Mouse (Mus musculus) lung, adult 18-20 months (tissue): ENCODE results near the gene Ccl22.

ENCODE experiments used
- DNase-seq, 2 experiments: peaks; one replicate each; pipeline ENCODE4 v3.0.0; 2022; ENCODE audit warnings: mixed read lengths in 2 of 2

The Ccl22 gene

DNA sequence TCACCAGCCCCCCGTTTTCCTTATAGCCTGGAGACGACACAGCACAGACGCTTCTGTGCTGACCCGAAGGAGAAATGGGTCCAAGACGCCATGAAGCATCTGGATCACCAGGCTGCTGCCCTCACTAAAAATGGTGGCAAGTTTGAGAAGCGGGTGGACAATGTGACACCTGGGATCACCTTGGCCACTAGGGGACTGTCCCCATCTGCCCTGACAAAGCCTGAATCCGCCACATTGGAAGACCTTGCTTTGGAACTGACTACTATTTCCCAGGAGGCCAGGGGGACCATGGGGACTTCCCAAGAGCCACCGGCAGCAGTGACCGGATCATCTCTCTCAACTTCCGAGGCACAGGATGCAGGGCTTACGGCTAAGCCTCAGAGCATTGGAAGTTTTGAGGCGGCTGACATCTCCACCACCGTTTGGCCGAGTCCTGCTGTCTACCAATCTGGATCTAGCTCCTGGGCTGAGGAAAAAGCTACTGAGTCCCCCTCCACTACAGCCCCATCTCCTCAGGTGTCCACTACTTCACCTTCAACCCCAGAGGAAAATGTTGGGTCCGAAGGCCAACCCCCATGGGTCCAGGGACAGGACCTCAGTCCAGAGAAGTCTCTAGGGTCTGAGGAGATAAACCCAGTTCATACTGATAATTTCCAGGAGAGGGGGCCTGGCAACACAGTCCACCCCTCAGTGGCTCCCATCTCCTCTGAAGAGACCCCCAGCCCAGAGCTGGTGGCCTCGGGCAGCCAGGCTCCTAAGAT, 34.3 kb downstream of the Ccl22 start:
- no peak for DNase-seq

DNA sequence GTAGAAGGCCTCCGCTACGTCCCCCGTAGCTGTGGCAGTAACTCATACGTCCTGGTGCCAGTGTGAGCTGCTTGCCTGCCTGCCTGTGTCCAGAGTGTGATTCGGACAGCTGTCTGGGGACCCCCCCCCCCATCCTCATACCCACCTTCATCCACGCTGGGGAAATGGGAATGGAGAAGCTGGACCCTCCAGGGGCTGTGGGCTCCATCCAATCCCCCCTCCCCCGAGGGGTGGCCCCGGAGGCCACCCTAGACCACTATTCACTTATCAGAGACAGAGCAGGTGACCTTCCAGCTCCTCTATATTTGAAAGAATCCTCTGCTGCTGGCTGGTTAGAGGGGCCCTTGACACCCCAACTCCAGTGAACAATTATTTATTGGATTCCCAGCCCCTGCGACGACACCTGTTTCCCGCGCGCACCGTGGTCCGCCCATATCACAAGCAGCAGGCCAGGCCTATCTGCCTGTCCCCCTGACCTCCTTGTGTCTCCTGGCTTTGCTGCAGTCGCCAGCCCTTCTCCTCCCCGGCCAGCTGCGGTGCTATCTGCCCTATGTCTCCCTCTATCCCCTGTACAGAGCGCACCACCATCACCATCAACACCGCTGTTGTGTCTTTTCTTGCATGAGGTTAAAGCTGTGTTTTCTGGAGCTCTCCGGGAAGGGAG, 35.2 kb downstream of the Ccl22 start:
- no peak for DNase-seq

DNA sequence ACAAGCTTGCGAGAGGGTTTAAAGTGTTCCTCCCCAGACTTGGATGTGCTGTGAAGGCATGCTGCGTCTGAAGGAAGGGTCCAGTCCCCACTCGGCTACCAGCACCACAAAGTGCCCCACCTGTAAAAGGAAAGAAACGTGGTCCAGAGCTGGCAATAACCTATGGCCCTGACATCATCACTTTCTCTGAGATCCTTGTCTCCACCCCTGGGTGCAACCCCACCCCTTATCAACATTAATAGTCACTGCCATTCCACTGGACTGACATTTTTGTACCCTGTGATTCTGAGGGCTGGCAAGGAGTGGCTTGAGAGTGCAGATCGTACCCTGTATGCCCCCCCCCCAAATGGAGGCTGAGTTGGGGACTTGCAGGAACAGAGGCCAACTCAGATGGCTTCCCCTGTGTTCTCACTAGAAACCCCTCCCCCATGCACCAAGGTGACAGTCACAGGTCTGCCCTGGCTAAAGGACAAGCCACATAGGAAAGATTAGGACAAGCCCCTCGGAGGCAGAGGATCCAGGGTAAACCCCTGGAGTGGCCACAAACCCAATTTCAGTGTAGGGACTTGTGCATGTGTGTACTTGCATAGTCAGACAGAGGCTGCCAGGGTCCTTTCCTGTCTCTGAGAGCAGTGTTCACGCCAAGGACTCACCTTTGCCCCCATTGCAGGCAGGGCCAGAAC, 35.9 kb downstream of the Ccl22 start:
- no peak for DNase-seq

DNA sequence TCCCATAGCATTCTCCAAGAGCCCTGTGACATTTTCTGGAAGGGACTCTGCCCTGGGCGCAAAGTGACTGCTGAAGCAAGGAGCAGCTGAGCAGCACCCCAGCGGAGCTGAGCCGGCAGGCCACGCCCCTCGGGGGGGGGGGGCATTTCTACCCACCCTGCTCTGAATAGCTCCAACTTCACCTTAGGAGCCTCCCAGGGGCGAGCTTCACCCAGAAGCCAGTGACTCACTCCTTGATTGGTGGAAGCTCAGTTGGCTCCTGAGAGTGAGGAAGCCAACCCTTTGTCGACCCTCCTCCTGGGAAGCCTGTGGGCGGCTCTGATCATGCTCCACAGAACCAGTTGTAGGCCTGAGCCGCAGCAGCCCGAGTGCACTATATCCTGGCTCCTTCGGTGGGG, 36.4 kb downstream of the Ccl22 start:
- DNase-seq, result peak in 1 of 2 experiments; percentile 28

DNA sequence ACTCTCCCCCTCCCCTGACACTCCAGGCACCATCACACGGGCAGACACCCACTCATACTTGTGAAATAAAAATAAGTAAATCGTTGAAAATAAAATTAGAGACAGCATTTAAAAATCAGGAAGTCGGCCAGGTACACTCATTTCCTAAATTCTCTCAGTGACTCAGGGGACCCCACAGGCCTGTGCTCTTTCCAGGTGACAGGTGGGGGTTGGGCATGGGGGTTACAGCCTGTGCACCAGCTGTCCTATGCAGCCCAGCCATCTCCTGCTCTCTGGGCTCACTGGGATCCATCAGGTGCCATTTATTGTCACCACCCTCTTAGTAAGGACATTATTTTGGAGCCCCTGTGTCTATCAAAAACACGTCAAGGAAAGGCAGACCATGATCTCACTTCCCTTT, 38.5 kb downstream of the Ccl22 start:
- DNase-seq, result no peak

DNA sequence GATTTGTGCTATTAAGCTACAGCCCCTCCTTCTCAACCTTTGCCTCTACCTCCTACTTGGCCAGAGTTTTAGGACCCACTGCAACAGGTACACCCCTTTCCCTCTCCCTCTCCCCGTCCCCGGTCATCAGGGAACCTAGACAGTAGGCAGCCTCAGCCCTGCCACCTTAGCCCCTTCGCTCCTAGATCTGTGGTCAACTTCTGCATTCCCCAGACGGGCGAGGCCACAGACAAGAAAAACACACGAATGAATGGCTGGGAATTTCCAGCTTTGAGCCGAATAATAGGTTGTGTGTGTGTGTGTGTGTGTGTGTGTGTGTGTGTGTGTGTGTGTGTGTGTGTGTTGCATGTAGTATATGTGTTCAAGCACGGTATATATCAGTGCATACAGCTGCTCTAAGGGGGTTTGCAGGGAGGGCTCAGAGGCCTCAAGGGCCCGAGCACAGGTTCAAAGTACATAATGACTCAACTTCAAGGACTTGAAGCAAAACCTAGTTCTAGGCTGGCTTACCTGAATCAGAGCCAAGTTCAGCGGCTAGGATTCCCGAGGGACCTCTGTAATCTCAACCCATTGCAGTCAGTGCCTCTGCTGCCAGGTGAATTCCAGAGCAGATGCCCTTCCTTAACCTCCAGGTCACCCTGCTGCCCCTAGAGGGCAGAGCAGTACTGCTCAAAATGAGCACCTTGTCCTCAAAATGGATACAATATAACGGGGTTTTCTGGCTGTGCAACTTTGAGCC, 40.0 kb downstream of the Ccl22 start:
- DNase-seq, result peak; percentile 80 to 85

DNA sequence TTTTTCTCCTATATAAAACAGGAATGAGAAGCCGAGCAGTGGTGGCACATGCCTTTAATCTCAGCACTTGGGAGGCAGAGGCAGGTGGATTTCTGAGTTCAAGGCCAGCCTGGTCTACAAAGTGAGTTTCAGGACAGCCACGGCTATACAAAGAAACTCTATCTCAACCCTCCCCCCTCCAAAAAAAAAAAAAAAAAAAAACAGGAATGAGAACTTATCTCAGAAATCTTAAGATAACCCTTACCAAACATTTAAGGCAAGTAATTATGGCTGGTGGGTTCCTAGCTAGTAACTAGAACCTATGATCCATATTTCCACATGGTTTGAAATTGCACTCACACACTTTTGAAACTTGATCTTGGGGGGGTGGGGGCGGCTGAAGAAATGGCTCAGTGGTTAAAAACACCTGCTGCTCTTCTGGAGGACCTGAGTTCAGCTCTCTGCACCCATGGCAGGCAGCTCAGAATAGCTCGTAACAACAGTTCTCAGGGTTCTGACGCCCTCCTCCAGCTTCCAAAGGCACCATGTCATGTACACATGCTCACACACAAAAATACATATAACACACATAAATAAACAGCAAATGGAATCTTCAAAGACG, 40.7 kb downstream of the Ccl22 start:
- no peak for DNase-seq

DNA sequence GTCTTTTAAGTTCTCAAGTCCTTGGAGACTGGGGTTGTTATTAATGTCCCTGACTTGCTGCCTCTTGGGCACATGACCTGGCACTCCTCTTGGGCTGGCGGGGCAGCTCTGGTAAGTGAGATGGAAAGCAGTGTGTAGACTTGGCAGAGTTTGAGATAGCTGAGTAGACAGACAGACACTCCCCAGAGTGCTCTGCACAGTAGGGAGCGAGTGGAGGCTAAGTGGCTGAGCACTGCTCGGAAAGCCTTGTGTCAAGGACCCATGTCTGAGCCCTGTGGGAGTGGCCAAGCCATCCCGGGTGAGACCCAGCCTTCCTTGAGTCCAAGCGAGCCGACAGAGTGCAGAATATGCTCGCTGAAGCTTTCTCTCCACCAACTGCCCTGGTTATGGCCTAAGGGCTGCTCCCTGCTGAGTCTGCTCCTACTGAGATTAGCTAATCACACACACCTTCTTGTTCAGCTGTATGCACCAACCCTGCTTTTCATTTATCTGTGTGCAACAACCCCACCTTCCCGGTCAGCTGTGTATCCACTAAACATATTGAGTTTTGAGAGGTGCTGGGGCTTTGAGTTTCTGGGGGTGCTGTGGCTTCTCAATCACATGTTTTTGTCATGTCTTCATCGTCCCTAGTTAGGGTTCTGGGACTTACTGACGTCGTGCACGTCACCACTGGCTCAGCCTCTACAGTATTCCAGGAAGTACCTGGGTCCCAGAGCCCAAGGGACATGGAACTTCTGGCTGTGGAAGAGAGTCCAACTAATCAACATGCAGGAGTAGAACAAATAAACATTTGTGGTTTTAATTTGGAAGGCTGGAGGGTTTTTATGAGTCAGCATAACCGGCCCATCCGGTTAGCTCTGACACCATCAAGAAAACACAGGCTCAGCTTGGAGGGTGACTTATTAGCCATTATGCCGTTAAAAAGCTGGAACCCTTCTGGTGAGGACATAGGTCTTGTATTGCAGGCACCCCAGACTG, 42.4 kb downstream of the Ccl22 start:
- DNase-seq, result peak; percentile 67 to 73

DNA sequence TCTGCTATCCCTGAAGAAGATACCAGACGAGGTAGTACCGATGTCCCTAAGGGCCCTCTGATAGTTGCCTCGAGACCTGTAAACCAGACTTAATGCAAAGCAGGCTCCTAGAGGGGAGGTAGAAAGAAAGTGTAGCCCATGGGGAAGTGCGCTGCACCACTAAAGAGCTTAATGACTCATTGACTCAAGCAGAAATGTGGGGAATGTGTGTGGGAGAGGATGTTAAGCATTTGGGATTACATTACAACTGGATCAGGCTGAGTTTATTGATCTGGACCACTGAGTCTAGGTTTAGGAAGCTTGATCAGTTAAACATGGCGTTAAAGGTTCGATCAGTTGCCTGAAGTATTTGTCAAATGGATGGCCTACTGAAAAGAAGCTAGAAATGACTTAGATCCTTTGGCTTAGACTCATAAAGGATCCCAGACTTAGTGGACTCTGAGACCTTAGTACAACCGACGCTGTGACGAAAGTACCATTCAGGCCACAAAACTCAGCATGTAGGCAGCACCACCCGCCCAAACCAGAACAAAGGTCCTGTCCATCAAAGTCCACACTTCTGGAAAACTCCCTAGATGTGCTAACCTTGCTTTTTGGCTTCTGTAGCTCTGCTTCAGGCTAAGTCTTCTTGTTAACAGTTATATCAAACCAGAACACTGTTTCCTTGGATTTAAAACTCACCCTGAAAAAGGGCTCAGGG, 44.0 kb downstream of the Ccl22 start:
- no peak for DNase-seq

DNA sequence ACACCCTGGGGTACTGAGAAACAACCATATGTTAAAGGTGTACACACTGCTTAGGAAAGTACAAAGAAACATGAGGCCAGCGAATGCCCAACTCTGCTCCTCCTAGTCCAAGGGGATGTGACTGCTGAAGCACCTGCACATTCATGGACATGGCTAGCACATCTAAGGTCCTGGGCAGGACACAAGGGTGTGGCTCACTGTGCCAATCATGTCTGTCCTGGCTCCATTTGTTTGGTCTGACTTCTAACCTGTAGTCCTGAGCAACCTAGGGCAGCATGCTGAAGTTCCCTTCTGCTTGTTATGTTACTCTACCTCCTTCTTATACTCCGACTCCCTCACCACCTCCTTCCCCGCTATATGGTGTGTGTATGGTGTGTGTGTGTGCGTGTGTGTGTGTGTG, 49.0 kb downstream of the Ccl22 start:
- no peak for DNase-seq

DNA sequence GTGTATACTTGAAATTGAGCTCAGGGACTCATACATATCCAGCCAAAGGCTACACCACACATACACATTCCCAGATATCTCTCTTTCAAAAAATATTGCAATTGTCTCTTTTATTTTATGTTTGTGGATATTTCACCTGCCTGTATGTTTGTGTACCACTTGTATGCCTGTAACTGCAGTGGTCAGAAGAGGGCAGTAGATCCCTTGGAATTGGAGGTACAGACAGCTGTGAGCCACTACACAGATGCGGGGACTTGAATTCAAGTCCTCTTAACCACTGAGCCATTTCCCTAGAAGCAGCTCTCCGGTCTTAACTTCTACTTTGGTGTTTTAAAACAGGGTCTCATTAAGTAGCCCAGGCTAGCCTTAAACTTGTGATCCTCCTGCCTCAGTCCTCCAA, 49.4 kb downstream of the Ccl22 start:
- no peak for DNase-seq

DNA sequence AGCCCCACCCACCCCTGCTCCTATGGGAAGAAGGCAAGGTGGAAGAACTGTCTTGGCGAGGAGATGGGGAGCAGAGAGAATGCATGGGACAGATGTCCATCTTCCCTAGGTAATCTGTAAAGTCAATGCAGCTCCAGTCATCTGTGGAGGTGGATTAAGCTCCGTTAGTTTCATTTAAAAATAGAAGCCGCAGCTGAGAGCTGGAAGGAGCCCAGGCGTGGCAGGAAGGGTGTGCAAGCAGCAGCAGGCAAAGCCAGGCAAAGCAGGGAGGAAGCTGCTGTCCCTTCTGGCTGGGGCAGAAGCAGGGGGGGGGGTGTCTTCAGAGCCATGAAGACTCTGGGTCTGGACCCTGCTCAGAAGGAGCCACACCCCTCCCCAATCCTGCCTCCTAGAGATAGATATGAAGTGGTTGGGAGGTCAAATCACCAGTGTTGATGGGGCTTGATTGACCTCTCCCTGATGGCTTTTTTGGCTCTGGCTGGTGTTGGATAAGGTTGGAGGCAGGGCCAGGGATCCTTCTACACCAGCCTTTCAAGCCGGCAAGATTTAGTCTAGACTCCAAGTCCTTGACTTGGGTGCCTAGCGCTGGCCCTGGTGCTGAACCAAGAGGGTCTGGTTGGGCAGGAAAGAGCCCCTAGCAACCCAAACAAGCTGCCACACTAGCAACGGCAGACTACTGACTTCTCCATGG, 55.0 kb downstream of the Ccl22 start:
- no peak for DNase-seq
